Mouse (Mus musculus) frontal cortex, adult (tissue): ENCODE results near the gene Pebp1.

Experiments used
- ATAC-seq: cut with Nextera tagmentation; 2 replicates; pipeline ENCODE4 v1.9.2; 2017; ENCODE audit warnings: mild to moderate bottlenecking, moderate library complexity, mixed read lengths; ENCODE audit not compliant: low TSS enrichment

The Pebp1 gene

GRCm38 (mm10) chr5:117286286-117286685 lies 1.1 kb downstream of the Pebp1 start:
- no peak for ATAC-seq

GRCm38 (mm10) chr5:117285266-117285665 lies 2.2 kb downstream of the Pebp1 start:
- ATAC-seq, result no peak

- no peak for ATAC-seq
These were observed 2.7 kb downstream of the Pebp1 start for GRCm38 (mm10) chr5:117284682-117285081.

GRCm38 (mm10) chr5:117284029-117284428 lies 3.4 kb downstream of the Pebp1 start:
- ATAC-seq, result peak; percentile 10; the same call in 1 of the 2 replicates

GRCm38 (mm10) chr5:117282360-117282759 lies 5.1 kb downstream of the Pebp1 start:
- ATAC-seq, result no peak

GRCm38 (mm10) chr5:117281536-117281935 lies 5.9 kb downstream of the Pebp1 start:
- no peak for ATAC-seq

GRCm38 (mm10) chr5:117279669-117280050 lies 7.8 kb downstream of the Pebp1 start:
- no peak for ATAC-seq

GRCm38 (mm10) chr5:117278809-117279668 lies 8.4 kb downstream of the Pebp1 start:
- no peak for ATAC-seq

- no peak for ATAC-seq
These were observed 9.6 kb downstream of the Pebp1 start for GRCm38 (mm10) chr5:117277784-117278183.

- ATAC-seq, result no peak
These were observed 12.6 kb downstream of the Pebp1 start for GRCm38 (mm10) chr5:117274817-117275216.

- ATAC-seq, result peak; percentile 85
These were observed 15.5 kb downstream of the Pebp1 start for GRCm38 (mm10) chr5:117271945-117272344.

GRCm38 (mm10) chr5:117269395-117269794 lies 18.0 kb downstream of the Pebp1 start:
- no peak for ATAC-seq

- ATAC-seq, result no peak
These were observed 18.7 kb downstream of the Pebp1 start for GRCm38 (mm10) chr5:117268749-117269148.

- ATAC-seq, result no peak
These were observed 19.5 kb downstream of the Pebp1 start for GRCm38 (mm10) chr5:117267913-117268312.

GRCm38 (mm10) chr5:117264701-117265100 lies 22.7 kb downstream of the Pebp1 start:
- no peak for ATAC-seq

- ATAC-seq, result no peak
These were observed 23.9 kb downstream of the Pebp1 start for GRCm38 (mm10) chr5:117263566-117263965.

- ATAC-seq, result no peak
These were observed 29.1 kb downstream of the Pebp1 start for GRCm38 (mm10) chr5:117258276-117258675.

- no peak for ATAC-seq
These were observed 35.7 kb downstream of the Pebp1 start for GRCm38 (mm10) chr5:117251763-117252162.

GRCm38 (mm10) chr5:117250796-117251195 lies 36.6 kb downstream of the Pebp1 start:
- ATAC-seq, result peak; percentile 79

GRCm38 (mm10) chr5:117248351-117248750 lies 39.1 kb downstream of the Pebp1 start:
- ATAC-seq, result 0 out of 2 replicates have a peak, but pooled peaks have one; percentile 24

GRCm38 (mm10) chr5:117245170-117245569 lies 42.3 kb downstream of the Pebp1 start:
- ATAC-seq, result no peak

- peak; percentile 47 for ATAC-seq
These were observed 44.5 kb downstream of the Pebp1 start for GRCm38 (mm10) chr5:117242671-117243478.
